Mouse (Mus musculus) lung, postnatal 0 days (tissue): Measurements from ENCODE around the gene Map1a. TPM values are rescaled to one million over a fixed set of nuclear protein-coding genes. Genes with fewer than 3 reads are reported as not detected.
A peak's percentile ranks its signal among the peaks of the same experiment; 100 is the strongest.

Experiments
- ATAC-seq: fragments of 200-750 bp; cut with Nextera tagmentation; 2 replicates; pipeline ENCODE4 v1.8.0; 2017; ENCODE audit warnings: moderate library complexity
- DNase-seq: peaks from one replicate; pipeline ENCODE4 v3.0.0-alpha.2; 2016; ENCODE audit warnings: low spot score
- H3K27ac ChIP-seq: fragments of 300-500 bp; sonication (generic); 2 replicates; pipeline ENCODE4 v1.5.1; 2014; ENCODE audit warnings: antibody characterized with exemption, mild to moderate bottlenecking, low read length, mixed read lengths
- H3K27me3 ChIP-seq: fragments of 300-500 bp; sonication (generic); replicated peaks from 2 replicates; pipeline ENCODE4 v1.6.1; 2014; ENCODE audit warnings: low read length, mixed read lengths; ENCODE audit not compliant: insufficient read depth
- H3K36me3 ChIP-seq: fragments of 300-500 bp; sonication (generic); 2 replicates; pipeline ENCODE4 v1.6.1; 2014; ENCODE audit warnings: low read length, mixed read lengths; ENCODE audit not compliant: insufficient read depth
- H3K4me1 ChIP-seq: fragments of 300-500 bp; sonication (generic); 2 replicates; pipeline ENCODE4 v1.6.1; 2014; ENCODE audit warnings: antibody characterized with exemption, low read depth, low read length, mixed read lengths; ENCODE audit not compliant: insufficient read depth
- H3K4me2 ChIP-seq: fragments of 300-500 bp; sonication (generic); replicated peaks from 2 replicates; pipeline ENCODE4 v1.6.1; 2014; ENCODE audit warnings: low read depth, mild to moderate bottlenecking, low read length, moderate library complexity, mixed read lengths
- H3K4me3 ChIP-seq: fragments of 300-500 bp; sonication (generic); 2 replicates; pipeline ENCODE4 v1.5.1; 2014; ENCODE audit warnings: low read depth, low read length
- H3K9ac ChIP-seq: fragments of 300-500 bp; sonication (generic); replicated peaks from 2 replicates; pipeline ENCODE4 v1.6.1; 2014; ENCODE audit warnings: low read depth, mild to moderate bottlenecking
- H3K9me3 ChIP-seq: fragments of 300-500 bp; sonication (generic); 2 replicates; pipeline ENCODE4 v1.6.1; 2016; ENCODE audit warnings: low read length, mixed read lengths
- CTCF ChIP-seq: IDR thresholded peaks from 2 replicates; pipeline ENCODE4 v1.5.1; 2016; ENCODE audit warnings: antibody characterized with exemption, mild to moderate bottlenecking
- EP300 ChIP-seq: IDR thresholded peaks from 2 replicates; pipeline ENCODE4 v1.6.1; 2016; ENCODE audit warnings: antibody characterized with exemption, mild to moderate bottlenecking, control low read depth
- WGBS: fragments of 180-500 bp; shearing (Covaris S2); extraction: QIAGEN DNeasy Blood & Tissue Kit; methylation state at CpG from one replicate; pipeline ENCODE4 v1.1.7; 2014; 5-methylcytosine and 5-hydroxymethylcytosine counted together
- polyA plus RNA-seq: library from polyadenylated mRNA; unstranded; fragments of >200 nt; fragmentation: Nextera tagmentation; extraction: Ambion mirVana; gene quantifications from 2 replicates; pipeline ENCODE4 v1.2.1, GENCODE M21; 2015

Gene Map1a
- polyA plus RNA-seq, 1 experiment from 2014 or later, result 1.3 TPM

DNA sequence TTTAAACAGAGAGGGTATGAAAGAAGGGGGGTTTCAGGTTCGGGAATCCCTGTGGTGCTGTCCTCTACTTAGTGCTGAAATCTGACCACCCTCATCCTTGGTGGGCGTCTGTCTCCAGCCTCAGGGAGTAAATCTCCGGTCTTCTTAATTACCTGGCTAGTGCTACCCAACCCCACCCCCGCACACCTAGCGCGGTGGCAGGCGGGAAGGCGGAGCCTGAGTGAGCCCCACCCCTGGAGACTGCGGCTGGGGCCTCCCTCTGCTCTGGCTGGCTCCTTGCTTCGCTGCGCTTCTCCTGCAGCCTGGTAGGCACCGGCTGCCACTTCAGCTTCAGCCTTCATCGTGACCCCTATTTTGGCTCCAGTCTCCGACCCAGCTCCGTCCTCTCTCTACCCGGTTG is 69.0 kb downstream of the Map1a start:
- ATAC-seq (peak; percentile 46), DNase-seq (peak; percentile 66)
- Histone ChIP-seq H3K27ac (no peak overlapping the region), H3K36me3 (no peaks in the 10 kb centered on the region), H3K9me3 (no peaks in the 10 kb centered on the region), H3K4me3 (peak overlapping the region; percentile 19; the same call in 1 of the 2 replicates), H3K4me1 (peaks cover 3% of the 10 kb centered on the region; the same call in 1 of the 2 replicates), H3K9ac (no peak overlapping the region), H3K4me2 (peak overlapping the region; percentile 43), H3K27me3 (peaks cover 11% of the 10 kb centered on the region; the same call in 1 of the 2 replicates)
- TF ChIP-seq CTCF, result no peak
- TF ChIP-seq EP300, result no peak
- 2% methylated on average over 16 of the region's 16 CpGs for WGBS

DNA sequence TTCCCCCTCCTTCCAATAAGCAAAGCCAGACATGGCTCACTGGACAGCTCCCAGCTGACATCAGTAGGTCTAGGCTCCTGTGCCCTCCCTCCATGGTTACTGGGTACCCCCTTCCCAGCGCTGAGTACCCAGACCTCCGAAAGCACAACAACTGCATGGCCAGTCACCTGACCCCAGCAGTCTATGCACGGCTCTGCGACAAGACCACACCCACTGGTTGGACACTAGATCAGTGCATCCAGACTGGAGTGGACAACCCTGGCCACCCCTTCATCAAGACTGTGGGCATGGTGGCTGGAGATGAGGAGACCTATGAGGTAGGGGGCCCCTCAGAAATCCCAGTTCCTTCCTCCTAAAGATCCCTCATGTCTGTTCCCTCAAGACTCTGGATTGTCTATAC is 70.1 kb downstream of the Map1a start:
- Histone ChIP-seq H3K36me3 (no peaks in the 10 kb centered on the region), H3K27me3 (peaks cover 11% of the 10 kb centered on the region; the same call in 1 of the 2 replicates), H3K4me3 (no peak overlapping the region), H3K4me1 (peaks cover 3% of the 10 kb centered on the region; the same call in 1 of the 2 replicates), H3K4me2 (no peak overlapping the region), H3K9me3 (no peaks in the 10 kb centered on the region), H3K9ac (no peak overlapping the region), H3K27ac (no peak overlapping the region)
- ATAC-seq (no peak), DNase-seq (no peak)
- WGBS, result 58% methylated on average over 4 of the region's 4 CpGs
- TF ChIP-seq CTCF (no peak), EP300 (no peak)

Other genes starting within 250 kb of the Map1a start
- gene Tgm5, start 203.8 kb upstream of the Map1a start, polyA plus RNA-seq, result 0.07 TPM in 2 replicates
- not detected in 2 replicates for gene Tgm7, start 179.8 kb upstream of the Map1a start, polyA plus RNA-seq
- gene Adal, start 149.2 kb upstream of the Map1a start, polyA plus RNA-seq, result 12.7 and 13.5 TPM in 2 replicates
- gene Lcmt2, start 148.9 kb upstream of the Map1a start, polyA plus RNA-seq, result 19.3 and 21.8 TPM in 2 replicates
- 18.6 and 22.0 TPM in 2 replicates for gene Tubgcp4, start 118.9 kb upstream of the Map1a start, polyA plus RNA-seq
- 7.8 and 8.6 TPM in 2 replicates for gene Zscan29, start 118.5 kb upstream of the Map1a start, polyA plus RNA-seq
- 9.8 and 16.6 TPM in 2 replicates for gene Trp53bp1, start 18.2 kb upstream of the Map1a start, polyA plus RNA-seq
- gene Ppip5k1, start 65.8 kb downstream of the Map1a start, polyA plus RNA-seq, result 9.7 and 11.1 TPM in 2 replicates
- gene Ckmt1, start 68.1 kb downstream of the Map1a start, polyA plus RNA-seq, result 35.1 and 37.3 TPM in 2 replicates
- not detected in 2 replicates for gene Strc, start 97.6 kb downstream of the Map1a start, polyA plus RNA-seq
- 371 and 415 TPM in 2 replicates for gene Pdia3, start 124.2 kb downstream of the Map1a start, polyA plus RNA-seq
- 1.7 and 1.8 TPM in 2 replicates for gene Catsper2, start 124.2 kb downstream of the Map1a start, polyA plus RNA-seq
- 2.1 and 2.9 TPM in 2 replicates for gene Ell3, start 154.7 kb downstream of the Map1a start, polyA plus RNA-seq
- 456 and 470 TPM in 2 replicates for gene Serf2, start 159.6 kb downstream of the Map1a start, polyA plus RNA-seq
- gene Hypk, start 163.7 kb downstream of the Map1a start, polyA plus RNA-seq, result 61.7 and 70.9 TPM in 2 replicates
- gene Serinc4, start 167.2 kb downstream of the Map1a start, polyA plus RNA-seq, result 0.15 and 0.35 TPM in 2 replicates
- 37.7 and 37.8 TPM in 2 replicates for gene Mfap1b, start 184.5 kb downstream of the Map1a start, polyA plus RNA-seq
- gene Mfap1a, start 217.1 kb downstream of the Map1a start, polyA plus RNA-seq, result 16.3 and 20.7 TPM in 2 replicates
- 2.6 and 2.9 TPM in 2 replicates for gene Wdr76, start 217.1 kb downstream of the Map1a start, polyA plus RNA-seq